Mouse (Mus musculus) liver, embryonic 14.5 days (tissue): ENCODE data around the gene Trmt44. TPM values are rescaled to one million over a fixed set of nuclear protein-coding genes. Genes with fewer than 3 reads are reported as not detected.
A peak's percentile ranks its signal among the peaks of the same experiment; 100 is the strongest.

Experiments used
- ATAC-seq: fragments of 200-750 bp; cut with Nextera tagmentation; 2 replicates; pipeline ENCODE4 v1.8.0; 2017; ENCODE audit warnings: moderate number of reproducible peaks, mild to moderate bottlenecking, moderate library complexity; ENCODE audit not compliant: insufficient read depth
- DNase-seq, 3 experiments: peaks; one replicate each; pipeline ENCODE4 v3.0.0-alpha.2; 2012 to 2013; ENCODE audit warnings: low read depth in 3 of 3, low spot score in 3 of 3
- H3K27ac ChIP-seq: fragments of 300-500 bp; sonication (generic); 2 replicates; pipeline ENCODE4 v1.5.1; 2014; ENCODE audit warnings: moderate library complexity, mild to moderate bottlenecking, control low read depth, inconsistent platforms
- H3K27me3 ChIP-seq: fragments of 300-500 bp; sonication (generic); 2 replicates; pipeline ENCODE4 v1.6.1; 2014; ENCODE audit warnings: mild to moderate bottlenecking, low read length, moderate library complexity; ENCODE audit not compliant: control insufficient read depth, insufficient read depth
- H3K36me3 ChIP-seq: fragments of 300-500 bp; sonication (generic); replicated peaks from 2 replicates; pipeline ENCODE4 v1.6.1; 2014; ENCODE audit warnings: low read depth; ENCODE audit not compliant: control insufficient read depth, insufficient read depth
- H3K4me1 ChIP-seq, 2 experiments: fragments of 200-500 bp in 1 of 2; fragments of 300-500 bp in 1 of 2; sonication (generic) in 1 of 2; replicated peaks; 2 replicates each; pipeline ENCODE4 v1.6.1; 2012 to 2014; ENCODE audit warnings: antibody characterized with exemption in 1 of 2, inconsistent platforms in 1 of 2, low read length in 1 of 2; ENCODE audit not compliant: control insufficient read depth in 2 of 2, insufficient read depth in 2 of 2
- H3K4me2 ChIP-seq: fragments of 300-500 bp; sonication (generic); 2 replicates; pipeline ENCODE4 v1.6.1; 2014; ENCODE audit warnings: low read depth, mild to moderate bottlenecking, control low read depth, moderate library complexity
- H3K4me3 ChIP-seq, 2 experiments: fragments of 200-500 bp in 1 of 2; fragments of 300-500 bp in 1 of 2; sonication (generic) in 1 of 2; 2 replicates each; pipeline ENCODE4 v1.5.1; 2012 to 2014; ENCODE audit warnings: low read depth in 2 of 2, low read length in 2 of 2, mild to moderate bottlenecking in 2 of 2, control low read depth in 1 of 2, inconsistent platforms in 1 of 2, moderate library complexity in 1 of 2; ENCODE audit not compliant: insufficient read depth in 1 of 2
- H3K9ac ChIP-seq: fragments of 300-500 bp; sonication (generic); replicated peaks from 2 replicates; pipeline ENCODE4 v1.6.1; 2014; ENCODE audit warnings: mild to moderate bottlenecking, control low read depth, moderate library complexity
- H3K9me3 ChIP-seq: fragments of 300-500 bp; sonication (generic); 2 replicates; pipeline ENCODE4 v1.6.1; 2016; ENCODE audit warnings: low read length, mixed read lengths; ENCODE audit not compliant: control insufficient read depth
- CTCF ChIP-seq: IDR thresholded peaks from 2 replicates; pipeline ENCODE4 v1.5.1; 2016; ENCODE audit warnings: antibody characterized with exemption, low read depth, control low read depth
- EP300 ChIP-seq: IDR thresholded peaks from 2 replicates; pipeline ENCODE4 v1.6.1; 2016; ENCODE audit warnings: antibody characterized with exemption, low read depth
- WGBS: fragments of 180-500 bp; shearing (Covaris S2); extraction: QIAGEN DNeasy Blood & Tissue Kit; methylation state at CpG from one replicate; pipeline ENCODE4 v1.1.7; 2014; ENCODE audit not compliant: insufficient replicate concordance; 5-methylcytosine and 5-hydroxymethylcytosine counted together
- polyA plus RNA-seq, 2 experiments: library from polyadenylated mRNA; depleted of rRNA in 1 of 2; stranded (reverse) in 1 of 2; unstranded in 1 of 2; fragments of >200 nt; fragmentation: Nextera tagmentation in 1 of 2; extraction: Ambion mirVana in 1 of 2; gene quantifications; 2 replicates each; pipeline versions ENCODE4 v1.2.1 to v1.2.3; 2012 to 2014

Trmt44 gene
- polyA plus RNA-seq, 2 experiments, result 2.0 to 2.3 TPM

DNA sequence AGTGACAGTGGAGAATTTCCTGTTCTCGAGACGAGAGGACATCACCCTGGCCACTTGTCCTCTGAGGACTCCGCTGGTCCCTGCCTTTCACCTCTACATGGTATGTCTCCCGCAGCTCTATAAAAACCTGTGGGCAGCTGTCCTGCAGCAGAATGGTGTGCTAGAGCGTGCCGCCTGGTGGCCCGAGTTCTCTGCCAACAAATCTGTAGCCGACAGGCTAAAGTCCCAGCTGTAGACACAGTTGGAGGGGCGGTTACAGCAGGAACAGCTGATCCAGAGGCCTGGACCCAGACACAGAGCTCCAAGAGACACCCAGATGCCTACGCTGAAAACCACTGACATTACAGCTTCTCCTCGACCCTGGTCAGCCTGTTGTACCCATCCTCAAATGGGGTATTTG lies 37.0 kb upstream of the Trmt44 start:
- 70% methylated on average over 11 of the region's 11 CpGs for WGBS
- no peak for DNase-seq

DNA sequence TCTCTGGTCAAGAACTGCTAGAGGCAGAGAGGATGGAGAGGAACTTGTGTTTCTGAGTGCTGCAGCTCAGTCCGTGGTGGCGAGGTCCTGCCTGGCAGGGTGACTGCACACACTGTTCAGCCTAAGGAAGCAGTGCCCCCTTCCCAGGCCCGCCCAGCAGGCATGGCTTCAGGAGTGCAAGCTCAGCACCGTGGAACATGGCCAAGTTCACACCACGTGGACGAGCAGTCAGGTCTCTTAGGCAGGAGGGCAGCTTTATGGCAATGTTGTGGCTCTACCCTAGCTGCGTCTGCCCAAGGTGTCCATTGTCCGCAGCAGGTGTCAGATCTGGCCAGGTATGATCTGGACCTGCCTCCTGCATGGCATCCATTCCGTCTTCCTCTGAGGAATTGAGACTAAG lies 36.3 kb upstream of the Trmt44 start:
- H3K4me1 ChIP-seq, result no peaks in the 10 kb centered on the region
- no peaks in the 10 kb centered on the region for H3K36me3 ChIP-seq
- no peak overlapping the region for H3K27ac ChIP-seq
- no peaks in the 10 kb centered on the region for H3K27me3 ChIP-seq
- ATAC-seq, result no peak
- no peaks in the 10 kb centered on the region for H3K9me3 ChIP-seq
- no peak for DNase-seq
- H3K9ac ChIP-seq, result no peak overlapping the region
- WGBS, result 60% methylated on average over 9 of the region's 9 CpGs
- H3K4me2 ChIP-seq, result no peak overlapping the region
- H3K4me3 ChIP-seq, result no peak overlapping the region
- TF ChIP-seq EP300 (no peak), CTCF (no peak)

More for the DNA sequence above, 37.0 kb upstream of the Trmt44 start:
- Histone ChIP-seq H3K27me3 (no peaks in the 10 kb centered on the region), H3K4me2 (no peak overlapping the region), H3K4me3 (no peak overlapping the region), H3K4me1 (no peaks in the 10 kb centered on the region), H3K27ac (no peak overlapping the region), H3K9me3 (no peaks in the 10 kb centered on the region), H3K9ac (no peak overlapping the region), H3K36me3 (no peaks in the 10 kb centered on the region)
- no peak for TF ChIP-seq CTCF
- no peak for ATAC-seq

DNA sequence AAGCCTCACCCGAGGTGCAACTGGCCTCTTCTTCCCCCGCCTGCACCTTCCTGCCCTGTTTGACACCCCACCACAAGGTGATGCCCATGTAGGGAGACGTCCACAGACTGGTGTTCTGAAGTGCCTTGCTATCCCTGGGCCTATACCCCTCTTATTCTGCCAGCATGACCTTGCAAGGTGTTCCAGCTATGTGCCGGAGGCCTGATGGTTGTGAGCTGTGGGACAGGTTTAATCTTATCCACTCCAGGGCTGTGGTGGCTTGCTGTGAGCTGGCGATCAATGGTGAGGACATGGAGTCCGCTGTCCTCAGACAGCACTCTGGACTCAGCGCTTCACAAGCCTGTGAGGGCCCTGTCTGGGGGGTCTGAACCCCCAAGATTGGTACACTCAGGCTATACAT lies 35.5 kb upstream of the Trmt44 start:
- ATAC-seq (no peak), DNase-seq (no peak)
- Histone ChIP-seq H3K27me3 (no peaks in the 10 kb centered on the region), H3K9me3 (no peaks in the 10 kb centered on the region), H3K36me3 (no peaks in the 10 kb centered on the region), H3K4me3 (no peak overlapping the region), H3K27ac (no peak overlapping the region), H3K4me1 (no peaks in the 10 kb centered on the region), H3K9ac (no peak overlapping the region), H3K4me2 (no peak overlapping the region)
- WGBS, result 66% methylated on average over 7 of the region's 7 CpGs
- TF ChIP-seq EP300, result no peak
- TF ChIP-seq CTCF, result no peak

DNA sequence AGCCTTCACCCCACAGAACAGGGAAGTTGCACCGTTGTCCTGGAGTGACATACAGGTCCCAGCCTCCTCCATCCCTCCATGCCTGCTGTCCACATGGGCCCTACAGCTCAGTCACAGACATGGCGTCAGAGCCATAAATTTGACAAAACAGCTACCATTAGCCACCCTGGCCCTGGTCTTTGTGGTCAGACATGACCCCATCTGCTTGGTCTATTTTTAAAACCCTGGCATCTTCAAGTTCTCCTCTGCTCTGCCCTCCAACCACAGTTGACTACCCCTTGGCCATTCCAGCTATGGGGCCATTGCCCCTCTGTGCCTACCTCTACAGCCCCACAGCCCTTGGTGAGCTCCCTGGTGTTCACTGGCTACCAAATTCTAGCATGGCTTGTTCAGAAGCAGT lies 35.1 kb upstream of the Trmt44 start:
- Histone ChIP-seq H3K9ac (no peak overlapping the region), H3K4me2 (no peak overlapping the region), H3K27me3 (no peaks in the 10 kb centered on the region), H3K36me3 (no peaks in the 10 kb centered on the region), H3K9me3 (no peaks in the 10 kb centered on the region), H3K27ac (no peak overlapping the region), H3K4me1 (no peaks in the 10 kb centered on the region), H3K4me3 (no peak overlapping the region)
- 49% methylated on average over 2 of the region's 2 CpGs for WGBS
- TF ChIP-seq CTCF (no peak), EP300 (no peak)
- no peak for ATAC-seq
- DNase-seq, result no peak

DNA sequence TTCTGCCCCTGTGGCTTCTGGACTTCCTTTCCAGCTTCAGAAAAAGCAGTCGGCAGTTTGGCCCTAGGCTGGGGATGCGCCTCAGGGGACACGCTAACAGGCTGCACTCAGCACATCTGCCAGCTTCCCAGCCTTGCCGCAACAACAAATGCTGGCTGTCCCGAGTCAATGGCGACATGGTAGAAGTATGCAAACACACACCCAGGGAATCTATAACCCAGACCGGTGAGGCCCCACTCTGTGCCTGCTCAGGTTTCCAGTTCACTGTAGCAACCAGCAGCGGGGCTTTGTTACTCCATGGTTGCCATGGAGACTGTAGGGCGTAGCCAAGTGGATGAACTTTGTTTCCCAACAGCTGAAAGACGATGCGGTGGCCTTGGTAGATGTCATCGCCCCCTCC lies 34.5 kb upstream of the Trmt44 start:
- no peaks in the 10 kb centered on the region for H3K27me3 ChIP-seq
- WGBS, result 45% methylated on average over 12 of the region's 12 CpGs
- H3K4me1 ChIP-seq, result no peaks in the 10 kb centered on the region
- no peak overlapping the region for H3K9ac ChIP-seq
- TF ChIP-seq EP300 (no peak), CTCF (no peak)
- no peaks in the 10 kb centered on the region for H3K36me3 ChIP-seq
- H3K4me3 ChIP-seq, result no peak overlapping the region
- no peak overlapping the region for H3K4me2 ChIP-seq
- ATAC-seq (no peak), DNase-seq (peak in 1 of 3 experiments; percentile 9)
- no peak overlapping the region for H3K27ac ChIP-seq
- H3K9me3 ChIP-seq, result no peaks in the 10 kb centered on the region

DNA sequence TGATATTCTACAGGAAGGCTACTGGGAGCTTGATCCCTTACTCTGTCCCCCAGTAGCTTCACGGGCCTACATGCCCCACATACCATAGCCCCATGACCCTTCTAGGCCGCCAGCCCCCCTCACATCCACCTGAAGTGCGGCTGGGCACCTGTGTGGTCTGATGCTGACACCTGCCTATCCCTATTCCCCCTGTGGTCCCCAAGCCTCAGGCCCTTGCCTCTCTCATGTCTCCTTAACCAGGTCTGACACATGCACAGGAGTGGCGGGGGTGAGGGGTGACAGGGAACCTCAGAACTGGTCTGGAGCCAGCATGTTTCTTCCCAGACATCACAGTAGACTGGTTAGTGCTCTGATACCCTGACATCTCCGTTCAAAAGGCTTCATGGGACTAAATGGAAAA lies 33.7 kb upstream of the Trmt44 start:
- ATAC-seq, result no peak
- Histone ChIP-seq H3K9me3 (no peaks in the 10 kb centered on the region), H3K36me3 (no peaks in the 10 kb centered on the region), H3K27me3 (no peaks in the 10 kb centered on the region), H3K27ac (no peak overlapping the region), H3K4me1 (no peaks in the 10 kb centered on the region), H3K4me3 (no peak overlapping the region), H3K4me2 (no peak overlapping the region), H3K9ac (no peak overlapping the region)
- DNase-seq, result no peak
- WGBS, result 48% methylated on average over 5 of the region's 5 CpGs
- TF ChIP-seq EP300, result no peak
- no peak for TF ChIP-seq CTCF
